Mouse (Mus musculus): Measurements from ENCODE around the gene Specc1l. TPM values are rescaled to one million over a fixed set of nuclear protein-coding genes. Genes with fewer than 3 reads are reported as not detected.
"Not testable (repeated sequence)": the region's sequence is repeated elsewhere in the genome, so short reads cannot be mapped to it uniquely, and the experiment has no call there.

The Specc1l gene
- polyA plus RNA-seq, 1 experiment = 20.7 TPM

GRCm38 (mm10) chr10:75339377-75339776 lies 127.5 kb downstream of the Specc1l start:
- no peaks in the 10 kb centered on the region for H3K4me1 ChIP-seq (ENCODE audit: control insufficient read depth, insufficient read depth, low read length)
- no peak overlapping the region for H3K27ac ChIP-seq (ENCODE audit: control insufficient read depth, insufficient read depth, low read depth, low read length)
- H3K27me3 ChIP-seq (ENCODE audit: control insufficient read depth, insufficient read depth, low read length) = no peaks in the 10 kb centered on the region
- H3K36me3 ChIP-seq (ENCODE audit: control insufficient read depth, insufficient read depth, low read length) = no peaks in the 10 kb centered on the region
- TF ChIP-seq CTCF (IDR thresholded peaks at IDR 0.05; ENCODE audit: control insufficient read depth, insufficient read depth, insufficient replicate concordance, low read depth, low read length) (no peak), POLR2A (IDR thresholded peaks at IDR 0.05; ENCODE audit: control insufficient read depth, low read depth, low read length) (no peak)
- no peak overlapping the region for H3K4me3 ChIP-seq (ENCODE audit: control insufficient read depth, low read depth, low read length)

- H3K27ac ChIP-seq (ENCODE audit: control insufficient read depth, insufficient read depth, low read depth, low read length) = no peak overlapping the region
- no peaks in the 10 kb centered on the region for H3K4me1 ChIP-seq (ENCODE audit: control insufficient read depth, insufficient read depth, low read length)
- H3K4me3 ChIP-seq (ENCODE audit: control insufficient read depth, low read depth, low read length) = no peak overlapping the region
- H3K27me3 ChIP-seq (ENCODE audit: control insufficient read depth, insufficient read depth, low read length) = no peaks in the 10 kb centered on the region
- H3K36me3 ChIP-seq (ENCODE audit: control insufficient read depth, insufficient read depth, low read length) = no peaks in the 10 kb centered on the region
- TF ChIP-seq CTCF (IDR thresholded peaks at IDR 0.05; ENCODE audit: control insufficient read depth, insufficient read depth, insufficient replicate concordance, low read depth, low read length) = no peak
- no peak for TF ChIP-seq POLR2A (IDR thresholded peaks at IDR 0.05; ENCODE audit: control insufficient read depth, low read depth, low read length)
Observed at GRCm38 (mm10) chr10:75341936-75342335, 130.1 kb downstream of the Specc1l start.

- H3K27me3 ChIP-seq (ENCODE audit: control insufficient read depth, insufficient read depth, low read length); H3K4me1 ChIP-seq (ENCODE audit: control insufficient read depth, insufficient read depth, low read length); H3K4me3 ChIP-seq (ENCODE audit: control insufficient read depth, low read depth, low read length): not testable (repeated sequence)
Observed at GRCm38 (mm10) chr10:75344563-75344962, 132.7 kb downstream of the Specc1l start.

GRCm38 (mm10) chr10:75345265-75345664 lies 133.4 kb downstream of the Specc1l start:
- no peaks in the 10 kb centered on the region for H3K27me3 ChIP-seq (ENCODE audit: control insufficient read depth, insufficient read depth, low read length)
- no peaks in the 10 kb centered on the region for H3K36me3 ChIP-seq (ENCODE audit: control insufficient read depth, insufficient read depth, low read length)
- H3K4me3 ChIP-seq (ENCODE audit: control insufficient read depth, low read depth, low read length) = no peak overlapping the region
- TF ChIP-seq POLR2A (IDR thresholded peaks at IDR 0.05; ENCODE audit: control insufficient read depth, low read depth, low read length) (no peak), CTCF (IDR thresholded peaks at IDR 0.05; ENCODE audit: control insufficient read depth, insufficient read depth, insufficient replicate concordance, low read depth, low read length) (no peak)
- no peaks in the 10 kb centered on the region for H3K4me1 ChIP-seq (ENCODE audit: control insufficient read depth, insufficient read depth, low read length)
- no peak overlapping the region for H3K27ac ChIP-seq (ENCODE audit: control insufficient read depth, insufficient read depth, low read depth, low read length)

More at GRCm38 (mm10) chr10:75344563-75344962, 132.7 kb downstream of the Specc1l start:
- not testable (repeated sequence) for H3K36me3 ChIP-seq (ENCODE audit: control insufficient read depth, insufficient read depth, low read length); H3K27ac ChIP-seq (ENCODE audit: control insufficient read depth, insufficient read depth, low read depth, low read length)

GRCm38 (mm10) chr10:75350564-75350963 lies 138.7 kb downstream of the Specc1l start:
- H3K27me3 ChIP-seq (ENCODE audit: control insufficient read depth, insufficient read depth, low read length) = no peaks in the 10 kb centered on the region
- H3K4me1 ChIP-seq (ENCODE audit: control insufficient read depth, insufficient read depth, low read length) = no peaks in the 10 kb centered on the region
- no peak overlapping the region for H3K4me3 ChIP-seq (ENCODE audit: control insufficient read depth, low read depth, low read length)
- no peak overlapping the region for H3K27ac ChIP-seq (ENCODE audit: control insufficient read depth, insufficient read depth, low read depth, low read length)
- no peak for TF ChIP-seq POLR2A (IDR thresholded peaks at IDR 0.05; ENCODE audit: control insufficient read depth, low read depth, low read length)
- no peak for TF ChIP-seq CTCF (IDR thresholded peaks at IDR 0.05; ENCODE audit: control insufficient read depth, insufficient read depth, insufficient replicate concordance, low read depth, low read length)
- H3K36me3 ChIP-seq (ENCODE audit: control insufficient read depth, insufficient read depth, low read length) = no peaks in the 10 kb centered on the region

- Histone ChIP-seq H3K4me1 (ENCODE audit: control insufficient read depth, insufficient read depth, low read length) (no peaks in the 10 kb centered on the region), H3K27me3 (ENCODE audit: control insufficient read depth, insufficient read depth, low read length) (no peaks in the 10 kb centered on the region), H3K36me3 (ENCODE audit: control insufficient read depth, insufficient read depth, low read length) (no peaks in the 10 kb centered on the region), H3K4me3 (ENCODE audit: control insufficient read depth, low read depth, low read length) (no peak overlapping the region), H3K27ac (ENCODE audit: control insufficient read depth, insufficient read depth, low read depth, low read length) (no peak overlapping the region)
- TF ChIP-seq CTCF (IDR thresholded peaks at IDR 0.05; ENCODE audit: control insufficient read depth, insufficient read depth, insufficient replicate concordance, low read depth, low read length) (no peak), POLR2A (IDR thresholded peaks at IDR 0.05; ENCODE audit: control insufficient read depth, low read depth, low read length) (no peak)
Observed at GRCm38 (mm10) chr10:75352541-75352940, 140.7 kb downstream of the Specc1l start.

- H3K27me3 ChIP-seq (ENCODE audit: control insufficient read depth, insufficient read depth, low read length); H3K4me1 ChIP-seq (ENCODE audit: control insufficient read depth, insufficient read depth, low read length); H3K36me3 ChIP-seq (ENCODE audit: control insufficient read depth, insufficient read depth, low read length); H3K27ac ChIP-seq (ENCODE audit: control insufficient read depth, insufficient read depth, low read depth, low read length); H3K4me3 ChIP-seq (ENCODE audit: control insufficient read depth, low read depth, low read length): not testable (repeated sequence)
Observed at GRCm38 (mm10) chr10:75353838-75354241, 142.0 kb downstream of the Specc1l start.

- no peaks in the 10 kb centered on the region for H3K4me1 ChIP-seq (ENCODE audit: control insufficient read depth, insufficient read depth, low read length)
- TF ChIP-seq CTCF (IDR thresholded peaks at IDR 0.05; ENCODE audit: control insufficient read depth, insufficient read depth, insufficient replicate concordance, low read depth, low read length) (no peak), POLR2A (IDR thresholded peaks at IDR 0.05; ENCODE audit: control insufficient read depth, low read depth, low read length) (no peak)
- H3K27me3 ChIP-seq (ENCODE audit: control insufficient read depth, insufficient read depth, low read length) = no peaks in the 10 kb centered on the region
- H3K27ac ChIP-seq (ENCODE audit: control insufficient read depth, insufficient read depth, low read depth, low read length) = no peak overlapping the region
- H3K4me3 ChIP-seq (ENCODE audit: control insufficient read depth, low read depth, low read length) = no peak overlapping the region
- no peaks in the 10 kb centered on the region for H3K36me3 ChIP-seq (ENCODE audit: control insufficient read depth, insufficient read depth, low read length)
Observed at GRCm38 (mm10) chr10:75355341-75355740, 143.5 kb downstream of the Specc1l start.

Other genes with a start within 250 kb of the Specc1l start
- 2.4 and 2.9 TPM in 2 replicates for gene Gnaz, start 244.9 kb upstream of the Specc1l start, polyA plus RNA-seq (2012; rRNA removed)
- gene Rsph14, start 179.5 kb upstream of the Specc1l start, polyA plus RNA-seq (2012; rRNA removed) = 43.2 and 43.4 TPM in 2 replicates
- 29.3 and 35.3 TPM in 2 replicates for gene Rab36, start 175.0 kb upstream of the Specc1l start, polyA plus RNA-seq (2012; rRNA removed)
- 11.7 and 15.0 TPM in 2 replicates for gene Bcr, start 151.5 kb upstream of the Specc1l start, polyA plus RNA-seq (2012; rRNA removed)
- 0.28 and 1.2 TPM in 2 replicates for gene Adora2a, start 104.8 kb downstream of the Specc1l start, polyA plus RNA-seq (2012; rRNA removed)
- 0.13 and 0.20 TPM in 2 replicates for gene Upb1, start 189.0 kb downstream of the Specc1l start, polyA plus RNA-seq (2012; rRNA removed)

Measured in testis, adult 2 months (tissue).